Mouse (Mus musculus) embryonic fibroblast, embryonic 13.5 days (primary cell): ENCODE results near the gene Pcsk5. TPM values are rescaled to one million over a fixed set of nuclear protein-coding genes. Genes with fewer than 3 reads are reported as not detected.

Experiments used
- H3K27ac ChIP-seq: 2 replicates; pipeline ENCODE4 v1.5.1; 2012; ENCODE audit warnings: low read length, control low read depth, inconsistent platforms; ENCODE audit not compliant: insufficient read depth
- H3K4me1 ChIP-seq: 2 replicates; pipeline ENCODE4 v1.6.1; 2011; ENCODE audit warnings: low read length; ENCODE audit not compliant: control insufficient read depth, insufficient read depth
- H3K4me3 ChIP-seq: 2 replicates; pipeline ENCODE4 v1.5.1; 2011; ENCODE audit warnings: mild to moderate bottlenecking, control low read depth, low read length; ENCODE audit not compliant: insufficient read depth
- CTCF ChIP-seq: IDR thresholded peaks from 2 replicates; pipeline ENCODE4 v1.5.1; 2011; ENCODE audit warnings: mild to moderate bottlenecking, control low read depth, low read length, moderate library complexity, borderline replicate concordance; ENCODE audit not compliant: insufficient read depth
- POLR2A ChIP-seq: IDR thresholded peaks from 2 replicates; pipeline ENCODE4 v1.6.1; 2011; ENCODE audit warnings: low read depth, mild to moderate bottlenecking, control low read depth, low read length, moderate library complexity
- polyA plus RNA-seq: library from polyadenylated mRNA; stranded (reverse); fragments of >200 nt; gene quantifications from 2 replicates; pipeline ENCODE4 v1.2.4, GENCODE M21; 2011; ENCODE audit warnings: low read depth; ENCODE audit not compliant: missing spikeins, insufficient read length

The Pcsk5 gene
- polyA plus RNA-seq, 1 experiment: 5.4 TPM

GRCm38 (mm10) chr19:17393841-17394591, 443.4 kb downstream of the Pcsk5 start, which contains the start of gene Rfk:
TSS of gene Rfk (plus strand) at chr19:17394043.
- 0 out of 2 replicates have a peak within 1 kb of the TSS, but pooled peaks have one; percentile 7 for H3K27ac ChIP-seq
- no peaks in the 10 kb centered on the region; the same call in 1 of the 2 replicates for H3K4me1 ChIP-seq
- TF ChIP-seq CTCF (no peak), POLR2A (peak; percentile 89)
- peak within 1 kb of the TSS; percentile 96 for H3K4me3 ChIP-seq

GRCm38 (mm10) chr19:17392866-17393265, 444.6 kb downstream of the Pcsk5 start:
- Histone ChIP-seq H3K4me1 (no peaks in the 10 kb centered on the region; the same call in 1 of the 2 replicates), H3K4me3 (no peak overlapping the region), H3K27ac (no peak overlapping the region)
- no peak for TF ChIP-seq POLR2A
- no peak for TF ChIP-seq CTCF

- Histone ChIP-seq H3K4me3 (no peak overlapping the region), H3K4me1 (no peaks in the 10 kb centered on the region), H3K27ac (no peak overlapping the region)
- no peak for TF ChIP-seq CTCF
- no peak for TF ChIP-seq POLR2A
Measured at GRCm38 (mm10) chr19:17388404-17388803, 449.0 kb downstream of the Pcsk5 start.

- no peak overlapping the region for H3K27ac ChIP-seq
- H3K4me3 ChIP-seq: no peak overlapping the region
- no peaks in the 10 kb centered on the region for H3K4me1 ChIP-seq
- TF ChIP-seq CTCF (no peak), POLR2A (no peak)
Measured at GRCm38 (mm10) chr19:17386424-17386823, 451.0 kb downstream of the Pcsk5 start.

GRCm38 (mm10) chr19:17385426-17385825, 452.0 kb downstream of the Pcsk5 start:
- Histone ChIP-seq H3K4me3 (no peak overlapping the region), H3K27ac (no peak overlapping the region), H3K4me1 (no peaks in the 10 kb centered on the region)
- TF ChIP-seq CTCF (no peak), POLR2A (no peak)

GRCm38 (mm10) chr19:17385022-17385421, 452.4 kb downstream of the Pcsk5 start:
- Histone ChIP-seq H3K4me3 (no peak overlapping the region), H3K27ac (no peak overlapping the region), H3K4me1 (no peaks in the 10 kb centered on the region)
- TF ChIP-seq POLR2A: no peak
- TF ChIP-seq CTCF: no peak

- H3K4me3 ChIP-seq: no peak overlapping the region
- no peaks in the 10 kb centered on the region for H3K4me1 ChIP-seq
- H3K27ac ChIP-seq: no peak overlapping the region
- TF ChIP-seq CTCF: no peak
- TF ChIP-seq POLR2A: no peak
Measured at GRCm38 (mm10) chr19:17382807-17383397, 454.5 kb downstream of the Pcsk5 start.
